Mouse (Mus musculus) heart, adult 2 months (tissue): ENCODE measurements around the gene Emc3. TPM values are rescaled to one million over a fixed set of nuclear protein-coding genes. Genes with fewer than 3 reads are reported as not detected.

ENCODE experiments used
- DNase-seq, 2 experiments: peaks; one replicate each; pipeline ENCODE4 v3.0.0; 2021
- H3K27ac ChIP-seq: fragments of 200-600 bp; 2 replicates; pipeline ENCODE4 v1.8.1; 2022
- H3K27me3 ChIP-seq: fragments of 200-500 bp; 2 replicates; pipeline ENCODE4 v1.6.1; 2012; ENCODE audit warnings: mild to moderate bottlenecking, low read length, inconsistent platforms, mixed read lengths; ENCODE audit not compliant: control insufficient read depth, insufficient read depth
- H3K36me3 ChIP-seq: fragments of 200-500 bp; 2 replicates; pipeline ENCODE4 v1.6.1; 2012; ENCODE audit warnings: low read length, inconsistent platforms; ENCODE audit not compliant: control insufficient read depth, insufficient read depth
- H3K4me1 ChIP-seq: fragments of 200-500 bp; 2 replicates; pipeline ENCODE4 v1.6.1; 2011; ENCODE audit warnings: low read length; ENCODE audit not compliant: control insufficient read depth, insufficient read depth
- H3K4me3 ChIP-seq: fragments of 200-600 bp; 2 replicates; pipeline ENCODE4 v1.8.1; 2022
- H3K79me2 ChIP-seq: fragments of 200-500 bp; replicated peaks from 2 replicates; pipeline ENCODE4 v1.6.1; 2012; ENCODE audit warnings: mild to moderate bottlenecking, inconsistent platforms, low read length, moderate library complexity, mixed read lengths; ENCODE audit not compliant: control insufficient read depth, insufficient read depth
- H3K9ac ChIP-seq: fragments of 200-500 bp; 2 replicates; pipeline ENCODE4 v1.6.1; 2012; ENCODE audit warnings: low read depth, mild to moderate bottlenecking, control low read depth, inconsistent platforms, low read length, mixed read lengths
- CTCF ChIP-seq: fragments of 200-600 bp; IDR thresholded peaks from 2 replicates; pipeline ENCODE4 v1.8.1; 2022; ENCODE audit warnings: antibody characterized with exemption, mild to moderate bottlenecking, moderate library complexity
- EP300 ChIP-seq: fragments of 200-500 bp; IDR thresholded peaks from 2 replicates; pipeline ENCODE4 v1.6.1; 2011; ENCODE audit warnings: low read depth, low read length, control low read depth; ENCODE audit not compliant: insufficient read depth
- POLR2A ChIP-seq: fragments of 200-500 bp; IDR thresholded peaks from 2 replicates; pipeline ENCODE4 v1.6.1; 2011; ENCODE audit warnings: mild to moderate bottlenecking, low read depth, low read length, control low read depth; ENCODE audit not compliant: insufficient read depth
- WGBS: fragments of 180-500 bp; shearing (Covaris S2); methylation state at CpG from one replicate; pipeline ENCODE4 v1.1.7; 2018; 5-methylcytosine and 5-hydroxymethylcytosine counted together
- intact Hi-C: fragments of 180-260 bp; cut with DNase I; formaldehyde crosslinking; loops from one replicate; pipeline ENCODE4 v1.15.1; 2025
- microRNA-seq, 2 experiments: library from miRNA; unstranded; fragments of <30 nt; microRNA quantifications; one replicate each; pipeline ENCODE4 v1.2.0; 2021
- polyA plus RNA-seq: library from polyadenylated mRNA; depleted of rRNA; stranded (reverse); fragments of >200 nt; gene quantifications from 2 replicates; pipeline ENCODE4 v1.2.3, GENCODE M21; 2012; rRNA removed
- total RNA-seq, 2 experiments: library from RNA; stranded (reverse); gene quantifications; 2 replicates each; pipeline ENCODE4 v1.2.3; 2021

Emc3 gene
- total and polyA plus RNA-seq, 3 experiments, result 41.0 to 58.2 (median 52.5) TPM

GRCm38 (mm10) chr6:113472061-113472460 lies 59.4 kb downstream of the Emc3 start:
- no peaks in the 10 kb centered on the region for H3K27me3 ChIP-seq
- no peak for TF ChIP-seq CTCF
- no peak for TF ChIP-seq POLR2A
- no peak for TF ChIP-seq EP300
- H3K4me1 ChIP-seq, result peaks cover 9% of the 10 kb centered on the region
- H3K27ac ChIP-seq, result peak overlapping the region; percentile 84
- DNase-seq, result no peak
- 83% methylated on average over 10 of the region's 10 CpGs for WGBS
- H3K36me3 ChIP-seq, result no peaks in the 10 kb centered on the region
- H3K9ac ChIP-seq, result no peak overlapping the region
- H3K79me2 ChIP-seq, result no peaks in the 10 kb centered on the region
- intact Hi-C loops, result no loop called here
- peak overlapping the region; percentile 52; the same call in 1 of the 2 replicates for H3K4me3 ChIP-seq

- intact Hi-C loops, result no loop called here
- peak within 1 kb of the TSS; percentile 66 for H3K9ac ChIP-seq
- peaks cover 9% of the 10 kb centered on the region for H3K4me1 ChIP-seq
- peak; percentile 84 for TF ChIP-seq POLR2A
- no peak for TF ChIP-seq EP300
- no peaks in the 10 kb centered on the region for H3K79me2 ChIP-seq
- 11% methylated on average over 12 of the region's 12 CpGs for WGBS
- no peaks in the 10 kb centered on the region for H3K27me3 ChIP-seq
- no peaks in the 10 kb centered on the region for H3K36me3 ChIP-seq
- H3K27ac ChIP-seq, result peak within 1 kb of the TSS; percentile 84
- peak; percentile 75 to 81 for DNase-seq
- peak within 1 kb of the TSS; percentile 52 for H3K4me3 ChIP-seq
Measured at GRCm38 (mm10) chr6:113471297-113471936, 60.0 kb downstream of the Emc3 start, which contains the start of gene Il17rc. Gene Il17rc (plus strand): TSS chr6:113471427.

GRCm38 (mm10) chr6:113469432-113469831 lies 62.0 kb downstream of the Emc3 start:
- H3K4me3 ChIP-seq, result peak overlapping the region; percentile 53
- WGBS, result 1% methylated on average over 31 of the region's 31 CpGs
- no peaks in the 10 kb centered on the region for H3K36me3 ChIP-seq
- H3K9ac ChIP-seq, result peak overlapping the region; percentile 66
- H3K79me2 ChIP-seq, result no peaks in the 10 kb centered on the region
- peaks cover 9% of the 10 kb centered on the region for H3K4me1 ChIP-seq
- no peak for TF ChIP-seq EP300
- peak; percentile 65 for TF ChIP-seq CTCF
- no peak overlapping the region for H3K27ac ChIP-seq
- peak; percentile 79 to 86 for DNase-seq
- H3K27me3 ChIP-seq, result no peaks in the 10 kb centered on the region
- intact Hi-C loops, result loop anchor here (2.0 to 5.0 kb wide), 3 partner anchors 137 to 431 kb away; no protein-coding TSS in a partner anchor

- Histone ChIP-seq H3K27ac (no peak overlapping the region), H3K9ac (peak overlapping the region; percentile 42), H3K27me3 (no peaks in the 10 kb centered on the region)
Measured at GRCm38 (mm10) chr6:113469021-113469420, 62.4 kb downstream of the Emc3 start.

GRCm38 (mm10) chr6:113468512-113468911 lies 62.9 kb downstream of the Emc3 start:
- Histone ChIP-seq H3K4me3 (no peak overlapping the region), H3K36me3 (no peaks in the 10 kb centered on the region), H3K4me1 (peaks cover 9% of the 10 kb centered on the region), H3K9ac (no peak overlapping the region), H3K79me2 (no peaks in the 10 kb centered on the region), H3K27me3 (no peaks in the 10 kb centered on the region), H3K27ac (no peak overlapping the region)
- no peak for TF ChIP-seq POLR2A
- no peak for TF ChIP-seq EP300
- TF ChIP-seq CTCF, result no peak
- 82% methylated on average over 3 of the region's 3 CpGs for WGBS
- no peak for DNase-seq
- intact Hi-C loops, result loop anchor here (2.0 to 5.0 kb wide), 3 partner anchors 136 to 430 kb away; no protein-coding TSS in a partner anchor

More at GRCm38 (mm10) chr6:113469021-113469420, 62.4 kb downstream of the Emc3 start:
- DNase-seq, result peak; percentile 70 to 73
- no peak for TF ChIP-seq POLR2A
- TF ChIP-seq EP300, result peak; percentile 38; the same call in 1 of the 2 replicates
- TF ChIP-seq CTCF, result peak; percentile 70
- H3K4me1 ChIP-seq, result peaks cover 9% of the 10 kb centered on the region
- H3K79me2 ChIP-seq, result no peaks in the 10 kb centered on the region
- WGBS, result 12% methylated on average over 9 of the region's 9 CpGs
- intact Hi-C loops, result loop anchor here (2.0 to 5.0 kb wide), 3 partner anchors 137 to 430 kb away; no protein-coding TSS in a partner anchor
- H3K4me3 ChIP-seq, result peak overlapping the region; percentile 53
- H3K36me3 ChIP-seq, result no peaks in the 10 kb centered on the region

GRCm38 (mm10) chr6:113465602-113466001 lies 65.8 kb downstream of the Emc3 start:
- no peaks in the 10 kb centered on the region for H3K79me2 ChIP-seq
- TF ChIP-seq EP300, result no peak
- peak; percentile 7; the same call in 1 of the 2 replicates for TF ChIP-seq CTCF
- H3K9ac ChIP-seq, result no peak overlapping the region
- peaks cover 3% of the 10 kb centered on the region; the same call in 1 of the 2 replicates for H3K4me1 ChIP-seq
- DNase-seq, result no peak
- no peaks in the 10 kb centered on the region for H3K36me3 ChIP-seq
- intact Hi-C loops, result loop anchor here (5.0 kb wide), 1 partner anchor 133 kb away; no protein-coding TSS in a partner anchor
- no peak overlapping the region for H3K27ac ChIP-seq
- H3K27me3 ChIP-seq, result no peaks in the 10 kb centered on the region
- no peak overlapping the region for H3K4me3 ChIP-seq
- 43% methylated on average over 5 of the region's 5 CpGs for WGBS

Small RNA genes within 50 kb of the gene (microRNA-seq; reads per million reads assigned to microRNA genes)
- 0 reads per million in 2 experiments for gene Gm23365

Other genes starting within 250 kb of the Emc3 start
- gene Cpne9, start 249.3 kb downstream of the Emc3 start, total RNA-seq, result under 1 TPM in 1 of 2 experiments, not detected in 1; 0.09 TPM
- 0.02 and 0.12 TPM in 2 replicates for gene Cpne9, start 249.3 kb downstream of the Emc3 start, polyA plus RNA-seq
- gene Brpf1, start 224.5 kb downstream of the Emc3 start, total RNA-seq, result 10 to 100 TPM; 11.0 to 14.4 TPM
- gene Brpf1, start 224.5 kb downstream of the Emc3 start, polyA plus RNA-seq, result 9.9 and 12.8 TPM in 2 replicates
- 1 to 10 TPM; 5.0 to 5.7 TPM for gene Ogg1, start 204.7 kb downstream of the Emc3 start, total RNA-seq
- 10.2 and 10.3 TPM in 2 replicates for gene Ogg1, start 204.7 kb downstream of the Emc3 start, polyA plus RNA-seq
- gene Camk1, start 187.7 kb downstream of the Emc3 start, total RNA-seq, result 10 to 100 TPM; 63.0 to 68.2 TPM
- 74.8 and 98.0 TPM in 2 replicates for gene Camk1, start 187.7 kb downstream of the Emc3 start, polyA plus RNA-seq
- 10 to 100 TPM; 23.5 to 24.2 TPM for gene Tada3, start 153.8 kb downstream of the Emc3 start, total RNA-seq
- 16.1 and 16.2 TPM in 2 replicates for gene Tada3, start 153.8 kb downstream of the Emc3 start, polyA plus RNA-seq
- gene Arpc4, start 153.5 kb downstream of the Emc3 start, total RNA-seq, result 10 to 100 TPM; 66.4 to 66.9 TPM
- 26.6 and 34.2 TPM in 2 replicates for gene Arpc4, start 153.5 kb downstream of the Emc3 start, polyA plus RNA-seq
- gene Ttll3, start 142.4 kb downstream of the Emc3 start, total RNA-seq, result 1 to 10 TPM in 1 of 2 experiments, under 1 TPM in 1; 0.97 to 1.5 TPM
- 3.2 and 4.8 TPM in 2 replicates for gene Ttll3, start 142.4 kb downstream of the Emc3 start, polyA plus RNA-seq
- 10 to 100 TPM in 1 of 2 experiments, 1 to 10 TPM in 1; 8.3 to 10.3 TPM for gene Rpusd3, start 112.3 kb downstream of the Emc3 start, total RNA-seq
- gene Rpusd3, start 112.3 kb downstream of the Emc3 start, polyA plus RNA-seq, result 30.4 and 39.0 TPM in 2 replicates
- gene Cidec, start 95.9 kb downstream of the Emc3 start, total RNA-seq, result 10 to 100 TPM in 1 of 2 experiments, 1 to 10 TPM in 1; 7.8 to 10.6 TPM
- gene Cidec, start 95.9 kb downstream of the Emc3 start, polyA plus RNA-seq, result 36.8 and 77.7 TPM in 2 replicates
- 10 to 100 TPM; 21.1 to 22.5 TPM for gene Jagn1, start 89.1 kb downstream of the Emc3 start, total RNA-seq
- gene Jagn1, start 89.1 kb downstream of the Emc3 start, polyA plus RNA-seq, result 43.3 and 57.2 TPM in 2 replicates
- gene Il17re, start 73.2 kb downstream of the Emc3 start, total RNA-seq, result 1 to 10 TPM in 1 of 2 experiments, under 1 TPM in 1; 0.55 to 1.1 TPM
- 1.2 and 1.9 TPM in 2 replicates for gene Il17re, start 73.2 kb downstream of the Emc3 start, polyA plus RNA-seq
- 1 to 10 TPM; 6.5 to 7.5 TPM for gene Il17rc, start 60.2 kb downstream of the Emc3 start, total RNA-seq
- gene Il17rc, start 60.2 kb downstream of the Emc3 start, polyA plus RNA-seq, result 12.1 and 13.6 TPM in 2 replicates
- gene Creld1, start 48.4 kb downstream of the Emc3 start, total RNA-seq, result 10 to 100 TPM; 53.0 to 56.7 TPM
- 32.4 and 41.4 TPM in 2 replicates for gene Creld1, start 48.4 kb downstream of the Emc3 start, polyA plus RNA-seq
- not detected for gene Prrt3, start 29.7 kb downstream of the Emc3 start, total RNA-seq
- gene Prrt3, start 29.7 kb downstream of the Emc3 start, polyA plus RNA-seq, result not detected in 2 replicates
- gene Fancd2, start within 50 bp of the Emc3 start, total RNA-seq, result under 1 TPM in 1 of 2 experiments, not detected in 1; 0.18 TPM
- gene Fancd2, start within 50 bp of the Emc3 start, polyA plus RNA-seq, result 0.29 and 0.61 TPM in 2 replicates
- not detected for gene Fancd2os, start 69.1 kb upstream of the Emc3 start, total RNA-seq
- not detected in 2 replicates for gene Fancd2os, start 69.1 kb upstream of the Emc3 start, polyA plus RNA-seq
- gene Brk1, start 73.1 kb upstream of the Emc3 start, total RNA-seq, result 10 to 100 TPM; 60.4 to 70.2 TPM
- gene Brk1, start 73.1 kb upstream of the Emc3 start, polyA plus RNA-seq, result 128 and 199 TPM in 2 replicates
- gene Vhl, start 92.3 kb upstream of the Emc3 start, total RNA-seq, result 1 to 10 TPM; 8.3 to 8.6 TPM
- 11.2 and 12.0 TPM in 2 replicates for gene Vhl, start 92.3 kb upstream of the Emc3 start, polyA plus RNA-seq
- gene Irak2, start 106.8 kb upstream of the Emc3 start, total RNA-seq, result 10 to 100 TPM; 10.4 to 13.6 TPM
- gene Irak2, start 106.8 kb upstream of the Emc3 start, polyA plus RNA-seq, result 12.5 and 12.9 TPM in 2 replicates
- 10 to 100 TPM; 66.7 to 71.9 TPM for gene Tatdn2, start 165.4 kb upstream of the Emc3 start, total RNA-seq
- 17.3 and 36.1 TPM in 2 replicates for gene Tatdn2, start 165.4 kb upstream of the Emc3 start, polyA plus RNA-seq
- not detected for gene Ghrl, start 188.2 kb upstream of the Emc3 start, total RNA-seq
- 0.76 and 1.1 TPM in 2 replicates for gene Ghrl, start 188.2 kb upstream of the Emc3 start, polyA plus RNA-seq
- 10 to 100 TPM; 66.8 to 68.8 TPM for gene Sec13, start 209.1 kb upstream of the Emc3 start, total RNA-seq
- 84.4 and 106 TPM in 2 replicates for gene Sec13, start 209.1 kb upstream of the Emc3 start, polyA plus RNA-seq